Mouse (Mus musculus): ENCODE measurements around the gene Mgat4a.

- TF ChIP-seq POLR2A (IDR thresholded peaks at IDR 0.05; ENCODE audit: extremely low read depth, insufficient read depth, low read length): no peak
- no peak for TF ChIP-seq CTCF (IDR thresholded peaks at IDR 0.05; ENCODE audit: extremely low read depth, insufficient read depth, low read length)
These were observed 11.2 kb upstream of the Mgat4a start for GRCm38 (mm10) chr1:37551986-37552385.
